Mouse (Mus musculus) liver, postnatal 0 days (tissue): ENCODE measurements at regions not wholly inside any gene's neighbourhood (a gene's known extent, or its start where the extent isn't known, plus 50 kb on each side); places are given as distances from the start of the nearest gene placed in this dataset.

ENCODE experiments used
- CTCF ChIP-seq: sonication (generic); IDR thresholded peaks from 2 replicates; pipeline ENCODE4 v1.5.1; 2016; ENCODE audit warnings: antibody characterized with exemption, low read depth
- EP300 ChIP-seq: IDR thresholded peaks from 2 replicates; pipeline ENCODE4 v1.6.1; 2016; ENCODE audit warnings: antibody characterized with exemption, low read depth, mild to moderate bottlenecking

GRCm38 (mm10) chr6:117536084-117536483 lies 304.9 kb upstream of the Zfp637 start:
- TF ChIP-seq CTCF, result no peak
- no peak for TF ChIP-seq EP300
